ENCODE assay signal across 7 mouse cellular contexts in the genomic region with DNA sequence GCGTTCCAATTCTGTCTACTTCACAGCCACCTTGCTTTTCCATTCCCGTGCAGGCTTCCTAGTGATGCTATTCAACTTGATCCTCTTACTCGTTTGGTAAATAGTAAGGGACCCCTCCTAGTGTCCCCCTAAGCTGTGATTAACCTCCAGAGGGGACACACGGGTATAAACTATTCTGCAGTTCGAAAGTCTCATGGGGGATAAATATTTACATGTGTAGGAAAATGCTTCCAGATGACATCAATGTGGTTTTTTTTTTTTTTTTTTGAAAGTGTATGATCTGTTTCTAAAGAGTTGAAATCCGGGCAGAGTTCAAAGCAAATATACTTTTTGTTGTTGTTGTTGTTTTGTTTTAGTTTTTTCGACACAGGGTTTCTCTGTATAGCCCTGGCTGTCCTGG. TPM values are rescaled to one million over a fixed set of nuclear protein-coding genes. Genes with fewer than 3 reads are reported as not detected.
DNase-seq lines count a peak whose midpoint lies in the region; ATAC-seq and TF ChIP-seq lines count a peak whose summit lies in the region.

No protein-coding gene starts in this region.

- H3K36me3 ChIP-seq in liver, adult 2 months (ENCODE audit: control insufficient read depth, insufficient read depth, low read length), result no peaks in the 10 kb centered on the region
- no peaks in the 10 kb centered on the region for H3K36me3 ChIP-seq in forebrain, embryonic 16.5 days (ENCODE audit: control insufficient read depth, insufficient read depth)
- no peaks in the 10 kb centered on the region for H3K36me3 ChIP-seq in limb, embryonic 15.5 days
- H3K36me3 ChIP-seq in small intestine, adult 2 months (ENCODE audit: control insufficient read depth, insufficient read depth, low read length), result no peaks in the 10 kb centered on the region

- no peaks in the 10 kb centered on the region for H3K79me2 ChIP-seq in liver, adult 2 months (ENCODE audit: control insufficient read depth, insufficient read depth, low read length)

- H3K9me3 ChIP-seq in forebrain, embryonic 16.5 days (ENCODE audit: control insufficient read depth, low read length), result no peaks in the 10 kb centered on the region
- no peaks in the 10 kb centered on the region for H3K9me3 ChIP-seq in limb, embryonic 15.5 days

- H3K27ac ChIP-seq in liver, adult 2 months (replicated peaks; ENCODE audit: insufficient read depth, low read depth, low read length), result peak overlapping the region; percentile 24; the same call in 1 of the 2 replicates
- peak overlapping the region; percentile 80 for H3K27ac ChIP-seq in forebrain, embryonic 16.5 days (ENCODE audit: low read length)
- peak overlapping the region; percentile 63; the same call in 1 of the 2 replicates for H3K27ac ChIP-seq in limb, embryonic 15.5 days
- H3K27ac ChIP-seq in small intestine, adult 2 months (ENCODE audit: insufficient read depth, low read depth, low read length), result peak overlapping the region; percentile 37; the same call in 1 of the 2 replicates

- peak overlapping the region; percentile 57 for H3K4me2 ChIP-seq in forebrain, embryonic 16.5 days (ENCODE audit: low read length)
- peak overlapping the region; percentile 50 for H3K4me2 ChIP-seq in limb, embryonic 15.5 days

- H3K9ac ChIP-seq in liver, adult 2 months (ENCODE audit: low read depth, low read length), result no peak overlapping the region
- H3K9ac ChIP-seq in forebrain, embryonic 16.5 days (replicated peaks; ENCODE audit: low read depth, low read length), result no peak overlapping the region
- no peak overlapping the region for H3K9ac ChIP-seq in limb, embryonic 15.5 days

- 74% methylated on average over 7 of the region's 7 CpGs for WGBS in liver, adult 2 months
- 55% methylated on average over 7 of the region's 7 CpGs for WGBS in forebrain, embryonic 16.5 days
- WGBS in limb, embryonic 15.5 days, result 46% methylated on average over 7 of the region's 7 CpGs
- WGBS in small intestine, adult 2 months, result 55% methylated on average over 7 of the region's 7 CpGs

- no peak for TF ChIP-seq POLR2A in liver, adult 2 months (IDR thresholded peaks at IDR 0.05; ENCODE audit: extremely low read depth, insufficient read depth, low read length)
- TF ChIP-seq POLR2A in small intestine, adult 2 months (IDR thresholded peaks at IDR 0.05; ENCODE audit: low read depth, low read length), result no peak

- H3K4me1 ChIP-seq in liver, adult 2 months (ENCODE audit: control insufficient read depth, insufficient read depth, low read length), result 0 out of 2 replicates have a peak, but pooled peaks cover 2% of the 10 kb centered on the region
- peaks cover 27% of the 10 kb centered on the region for H3K4me1 ChIP-seq in forebrain, embryonic 16.5 days (replicated peaks; ENCODE audit: control insufficient read depth, insufficient read depth, low read length)
- H3K4me1 ChIP-seq in limb, embryonic 15.5 days, result peaks cover 34% of the 10 kb centered on the region
- H3K4me1 ChIP-seq in small intestine, adult 2 months (ENCODE audit: control insufficient read depth, insufficient read depth, insufficient read length, low read length), result peaks cover 16% of the 10 kb centered on the region

- no peak for ATAC-seq in forebrain, embryonic 16.5 days
- ATAC-seq in limb, embryonic 15.5 days (ENCODE audit: insufficient number of reproducible peaks, low FRiP score, low TSS enrichment, low read depth), result no peak

- H3K4me3 ChIP-seq in liver, adult 2 months (ENCODE audit: insufficient read depth, low read depth, low read length), result no peak overlapping the region
- H3K4me3 ChIP-seq in forebrain, embryonic 16.5 days (replicated peaks; ENCODE audit: low read length), result no peak overlapping the region; the same call in 1 of the 2 replicates
- peak overlapping the region; percentile 40; the same call in 1 of the 2 replicates for H3K4me3 ChIP-seq in limb, embryonic 15.5 days
- H3K4me3 ChIP-seq in small intestine, adult 2 months (ENCODE audit: low read depth, low read length), result peak overlapping the region; percentile 70; the same call in 1 of the 2 replicates

- TF ChIP-seq CTCF in liver, adult 2 months (IDR thresholded peaks at IDR 0.05; ENCODE audit: low read depth, low read length), result no peak
- TF ChIP-seq CTCF in small intestine, adult 2 months (IDR thresholded peaks at IDR 0.05; ENCODE audit: extremely low read depth, insufficient read length, insufficient replicate concordance, low read depth, low read length), result no peak

- no peak for DNase-seq in liver, adult 2 months (ENCODE audit: extremely low read depth, low read depth, low spot score)
- no peak for DNase-seq in liver
- DNase-seq in gastrocnemius, postnatal 4 days (ENCODE audit: low spot score in 2 of 2), result no peak
- no peak for DNase-seq in kidney, postnatal 36 days

- H3K27me3 ChIP-seq in liver, adult 2 months (ENCODE audit: control insufficient read depth, insufficient read depth, low read length), result no peaks in the 10 kb centered on the region
- no peaks in the 10 kb centered on the region for H3K27me3 ChIP-seq in forebrain, embryonic 16.5 days (replicated peaks; ENCODE audit: control insufficient read depth, insufficient read depth, low read length)
- no peaks in the 10 kb centered on the region for H3K27me3 ChIP-seq in limb, embryonic 15.5 days
- H3K27me3 ChIP-seq in small intestine, adult 2 months (ENCODE audit: control insufficient read depth, insufficient read depth, low read length), result no peaks in the 10 kb centered on the region

RNA-seq across cellular contexts. Expression of a gene that starts 29.8 kb away (rescaled TPM):
- 13.4 and 18.7 TPM in 2 replicates for total RNA-seq in liver, adult 2 months (2014; rRNA removed)
- 20.0 and 22.2 TPM in 2 replicates for polyA plus RNA-seq in liver, adult 2 months (2012; rRNA removed)
- 4.1 and 5.3 TPM in 2 replicates for polyA plus RNA-seq in forebrain, embryonic 16.5 days (2015; fragmentation: Nextera tagmentation; extraction: Ambion mirVana)
- 17.3 and 17.8 TPM in 2 replicates for polyA plus RNA-seq in limb, embryonic 15.5 days (2015; fragmentation: Nextera tagmentation; extraction: Ambion mirVana)
- 16.5 and 25.8 TPM in 2 replicates for polyA plus RNA-seq in small intestine, adult 2 months (2012; rRNA removed)
- total RNA-seq in gastrocnemius, postnatal 4 days (2021), result 10 to 100 TPM; 70.0 to 78.2 TPM

Comparison
In these comparisons a context has a peak if more than half of its experiments do, and no peak if none do; other contexts are left out.
1. H3K27ac ChIP-seq: peak in every context shown above with its lines; median percentile 80 in forebrain, embryonic 16.5 days; 63 in limb, embryonic 15.5 days; 37 in small intestine, adult 2 months; 24 in liver, adult 2 months.
2. H3K4me3 ChIP-seq: peak in limb, embryonic 15.5 days (single experiment) and small intestine, adult 2 months (single experiment); none in liver, adult 2 months (single experiment) and forebrain, embryonic 16.5 days (single experiment).